Mouse (Mus musculus) liver, embryonic 15.5 days (tissue): ENCODE results near the gene Rif1. TPM values are rescaled to one million over a fixed set of nuclear protein-coding genes. Genes with fewer than 3 reads are reported as not detected.
A peak's percentile ranks its signal among the peaks of the same experiment; 100 is the strongest.
"Not testable (repeated sequence)": the region's sequence is repeated elsewhere in the genome, so short reads cannot be mapped to it uniquely, and the experiment has no call there.

Experiments used
- ATAC-seq: fragments of 200-750 bp; cut with Nextera tagmentation; 2 replicates; pipeline ENCODE4 v1.8.0; 2017; ENCODE audit warnings: moderate number of reproducible peaks, mild to moderate bottlenecking, moderate library complexity; ENCODE audit not compliant: insufficient read depth
- H3K27ac ChIP-seq: fragments of 300-500 bp; sonication (generic); replicated peaks from 2 replicates; pipeline ENCODE4 v1.5.1; 2015; ENCODE audit warnings: mild to moderate bottlenecking, inconsistent platforms
- H3K27me3 ChIP-seq: fragments of 300-500 bp; sonication (generic); 2 replicates; pipeline ENCODE4 v1.6.1; 2015; ENCODE audit warnings: mild to moderate bottlenecking, inconsistent platforms
- H3K36me3 ChIP-seq: fragments of 300-500 bp; sonication (generic); replicated peaks from 2 replicates; pipeline ENCODE4 v1.6.1; 2015; ENCODE audit warnings: moderate library complexity, mild to moderate bottlenecking, inconsistent platforms
- H3K4me1 ChIP-seq: fragments of 300-500 bp; sonication (generic); replicated peaks from 2 replicates; pipeline ENCODE4 v1.6.1; 2015; ENCODE audit warnings: inconsistent platforms
- H3K4me2 ChIP-seq: fragments of 300-500 bp; sonication (generic); 2 replicates; pipeline ENCODE4 v1.6.1; 2015; ENCODE audit warnings: moderate library complexity, mild to moderate bottlenecking, inconsistent platforms
- H3K4me3 ChIP-seq: fragments of 300-500 bp; sonication (generic); replicated peaks from 2 replicates; pipeline ENCODE4 v1.5.1; 2015; ENCODE audit warnings: mild to moderate bottlenecking, inconsistent platforms
- H3K9ac ChIP-seq: fragments of 300-500 bp; sonication (generic); 2 replicates; pipeline ENCODE4 v1.6.1; 2015; ENCODE audit warnings: moderate library complexity, mild to moderate bottlenecking, inconsistent platforms
- H3K9me3 ChIP-seq: fragments of 300-500 bp; sonication (generic); replicated peaks from 2 replicates; pipeline ENCODE4 v1.6.1; 2016; ENCODE audit warnings: inconsistent platforms
- WGBS: fragments of 180-500 bp; shearing (Covaris S2); methylation state at CpG from one replicate; pipeline ENCODE4 v1.1.7; 2015; ENCODE audit warnings: mixed read lengths; ENCODE audit not compliant: insufficient replicate concordance; 5-methylcytosine and 5-hydroxymethylcytosine counted together
- polyA plus RNA-seq: library from polyadenylated mRNA; unstranded; fragments of >200 nt; fragmentation: Nextera tagmentation; extraction: Ambion mirVana; gene quantifications from 2 replicates; pipeline ENCODE4 v1.2.1, GENCODE M21; 2015

Gene Rif1
- polyA plus RNA-seq, 1 experiment from 2014 or later, result 15.4 TPM

DNA sequence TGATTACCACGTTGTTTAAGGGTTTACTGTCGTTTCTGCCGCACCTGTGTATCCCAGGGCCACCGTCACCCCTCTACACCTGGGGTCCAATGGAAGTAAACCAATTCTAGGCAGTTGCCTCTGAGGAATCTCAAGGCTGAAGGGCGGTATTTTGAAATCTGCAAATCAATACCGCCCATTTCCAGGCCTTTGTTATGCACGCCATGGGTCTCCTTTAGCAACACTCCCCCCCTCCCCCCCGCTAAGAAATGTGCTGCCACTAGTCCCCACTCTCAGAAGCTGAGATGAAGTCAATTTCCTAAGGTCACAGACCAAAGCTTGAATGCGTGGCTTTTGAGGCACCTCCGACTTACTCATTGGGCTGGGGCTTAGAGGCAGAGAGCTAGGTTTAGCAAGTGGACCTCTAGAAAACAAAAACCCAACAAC lies 554 bp upstream of the Rif1 start:
- Histone ChIP-seq H3K9me3 (no peaks in the 10 kb centered on the region), H3K4me2 (peak overlapping the region; percentile 82), H3K4me1 (peaks cover 29% of the 10 kb centered on the region), H3K27me3 (peaks cover 6% of the 10 kb centered on the region; the same call in 1 of the 2 replicates), H3K9ac (peak overlapping the region; percentile 96; the same call in 1 of the 2 replicates), H3K27ac (peak overlapping the region; percentile 85; the same call in 1 of the 2 replicates), H3K4me3 (peak overlapping the region; percentile 99), H3K36me3 (peaks cover 24% of the 10 kb centered on the region)
- 16% methylated on average over 10 of the region's 10 CpGs for WGBS
- ATAC-seq, result peak; percentile 1; the same call in 1 of the 2 replicates

DNA sequence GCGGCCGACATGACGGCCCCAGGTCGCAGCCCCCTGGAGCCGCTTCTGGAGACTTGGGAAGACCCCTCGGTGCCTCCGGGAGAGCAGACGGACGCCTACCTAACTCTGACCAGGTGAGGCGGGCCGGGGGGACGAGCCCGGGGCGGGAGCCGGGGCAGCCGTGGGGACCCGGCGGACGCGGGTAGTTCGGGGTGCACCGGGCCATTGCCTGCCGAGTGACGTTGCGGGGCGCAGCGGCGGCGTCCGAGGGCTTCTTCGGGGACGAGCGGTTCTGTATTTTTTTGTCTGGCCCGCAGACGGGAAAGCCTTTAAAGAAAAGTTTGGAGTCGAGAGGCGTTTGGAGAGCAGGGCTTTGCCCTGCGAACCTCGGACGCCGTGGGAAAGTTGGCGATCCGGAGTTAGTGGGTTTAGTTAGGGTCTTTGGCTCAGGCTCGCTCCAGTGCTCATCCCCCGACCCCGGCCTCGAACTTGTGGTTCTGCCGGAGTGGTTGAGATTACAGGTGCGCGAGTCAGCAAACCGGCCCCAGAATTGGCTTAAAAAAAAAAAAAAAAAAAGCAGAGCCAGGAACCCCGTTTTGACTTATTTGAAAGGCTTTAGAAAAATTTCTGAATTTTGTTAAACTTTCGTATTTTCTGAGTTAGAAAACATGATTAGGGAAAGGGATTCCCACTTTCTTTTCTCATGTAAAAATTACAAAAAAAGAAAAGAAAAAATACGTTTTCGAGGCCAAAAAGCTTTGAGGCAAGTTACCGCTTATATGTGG lies 691 bp downstream of the Rif1 start:
- Histone ChIP-seq H3K9ac (peak overlapping the region; percentile 96), H3K9me3 (no peaks in the 10 kb centered on the region), H3K36me3 (peaks cover 35% of the 10 kb centered on the region), H3K4me3 (peak overlapping the region; percentile 99), H3K4me2 (peak overlapping the region; percentile 82), H3K4me1 (peaks cover 29% of the 10 kb centered on the region), H3K27ac (peak overlapping the region; percentile 85), H3K27me3 (peaks cover 6% of the 10 kb centered on the region; the same call in 1 of the 2 replicates)
- under 1% methylated on average over 56 of the region's 56 CpGs for WGBS
- ATAC-seq, result peak; percentile 62

DNA sequence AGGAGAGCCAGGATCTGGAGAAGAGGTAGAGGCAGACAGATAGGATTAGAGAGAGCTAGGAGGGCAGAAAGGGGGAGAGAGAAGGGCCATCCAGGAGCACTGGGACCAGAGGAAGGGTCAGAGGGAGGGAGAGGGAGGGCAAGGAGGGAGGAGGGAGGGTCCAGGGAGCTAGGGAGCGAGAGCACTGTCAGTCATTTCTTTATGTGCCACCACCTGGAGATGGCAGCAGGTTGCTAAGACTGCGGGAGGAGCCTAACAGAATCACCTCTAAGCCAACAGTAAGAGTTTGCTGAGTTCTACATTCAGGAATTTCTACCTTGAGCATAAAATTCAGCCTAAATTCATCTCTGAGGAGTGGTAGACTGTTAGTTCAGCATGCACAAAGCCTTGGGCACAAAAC lies 6.0 kb downstream of the Rif1 start:
- Histone ChIP-seq H3K36me3 (peaks cover 81% of the 10 kb centered on the region), H3K4me3 (no peak overlapping the region), H3K4me1 (peaks cover 20% of the 10 kb centered on the region), H3K27ac (no peak overlapping the region), H3K4me2 (no peak overlapping the region), H3K9me3 (no peaks in the 10 kb centered on the region), H3K27me3 (no peaks in the 10 kb centered on the region), H3K9ac (no peak overlapping the region)
- no peak for ATAC-seq
- WGBS, result 84% methylated on average over 2 of the region's 2 CpGs

DNA sequence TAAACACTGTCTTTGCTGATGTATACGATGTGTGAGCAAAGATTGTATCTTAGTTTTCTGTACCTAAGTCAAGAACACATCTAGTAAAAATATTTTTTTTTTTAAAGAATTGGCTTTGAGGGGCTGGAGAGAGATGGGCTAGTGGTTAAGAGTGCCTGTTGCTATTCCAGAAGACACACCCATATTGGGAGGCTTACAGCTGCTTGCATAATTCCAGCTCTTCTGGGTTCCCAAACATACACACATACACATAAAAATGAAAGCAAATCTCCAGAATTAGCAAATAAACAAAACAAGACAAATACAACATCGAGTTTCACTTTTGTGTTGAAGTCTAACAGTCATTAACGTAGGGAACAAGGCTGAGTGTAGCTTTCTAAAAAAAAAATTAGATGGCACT lies 11.4 kb downstream of the Rif1 start:
- Histone ChIP-seq H3K27ac (no peak overlapping the region), H3K9ac (no peak overlapping the region), H3K27me3 (no peaks in the 10 kb centered on the region), H3K4me2 (no peak overlapping the region), H3K9me3 (no peaks in the 10 kb centered on the region), H3K4me1 (no peaks in the 10 kb centered on the region), H3K4me3 (no peak overlapping the region), H3K36me3 (peaks cover 85% of the 10 kb centered on the region)
- WGBS, result 82% methylated on average over 3 of the region's 3 CpGs
- no peak for ATAC-seq

DNA sequence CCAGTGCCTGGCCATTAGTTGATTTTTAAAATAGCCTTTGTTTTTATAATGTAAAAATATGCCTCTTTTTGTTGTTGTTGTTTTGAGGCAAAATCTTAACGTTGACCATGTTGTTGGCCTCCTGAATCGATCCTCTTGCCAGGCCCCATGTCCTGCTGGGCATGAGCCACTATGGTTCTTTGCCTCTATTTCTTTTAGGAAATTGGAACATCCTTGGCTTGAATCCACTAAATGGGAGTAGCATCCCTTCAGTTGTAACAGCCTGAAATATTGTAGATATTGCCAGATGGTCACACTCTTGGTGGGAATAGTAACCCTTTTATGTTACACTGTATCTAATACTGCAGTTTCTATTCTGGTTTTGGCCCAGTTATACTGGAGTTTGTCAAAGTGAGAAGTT lies 11.9 kb downstream of the Rif1 start:
- WGBS, result 84% methylated on average over 2 of the region's 2 CpGs
- no peak overlapping the region for H3K27ac ChIP-seq
- no peaks in the 10 kb centered on the region for H3K9me3 ChIP-seq
- H3K36me3 ChIP-seq, result peaks cover 84% of the 10 kb centered on the region
- H3K4me1 ChIP-seq, result no peaks in the 10 kb centered on the region
- no peak for ATAC-seq
- no peak overlapping the region for H3K9ac ChIP-seq
- no peaks in the 10 kb centered on the region for H3K27me3 ChIP-seq
- no peak overlapping the region for H3K4me3 ChIP-seq
- no peak overlapping the region for H3K4me2 ChIP-seq

DNA sequence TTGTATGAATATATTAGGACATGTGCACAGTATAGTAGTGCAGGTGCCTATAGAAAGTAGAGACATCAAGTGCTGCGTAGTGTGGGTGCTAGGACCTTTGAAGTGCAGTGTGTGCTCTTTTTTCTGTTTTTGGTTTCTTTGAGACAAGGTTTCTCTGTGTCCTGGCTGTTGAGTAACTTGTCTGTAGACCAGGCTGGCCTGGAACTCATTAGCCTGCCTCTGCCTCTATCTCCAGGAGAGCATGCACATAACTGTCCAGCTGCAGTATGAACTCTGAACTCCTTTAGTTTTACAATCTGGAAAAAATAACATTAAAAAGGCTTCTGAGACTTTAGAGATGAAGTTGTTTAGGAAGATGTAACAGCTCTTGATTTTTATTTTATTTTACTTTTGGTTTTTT lies 41.5 kb downstream of the Rif1 start:
- no peak overlapping the region for H3K27ac ChIP-seq
- H3K4me1 ChIP-seq, result no peaks in the 10 kb centered on the region
- H3K9me3 ChIP-seq, result no peaks in the 10 kb centered on the region
- H3K4me2 ChIP-seq, result no peak overlapping the region
- 82% methylated on average over 1 of the region's 1 CpGs for WGBS
- H3K4me3 ChIP-seq, result no peak overlapping the region
- H3K9ac ChIP-seq, result no peak overlapping the region
- ATAC-seq, result no peak
- peaks cover 91% of the 10 kb centered on the region for H3K36me3 ChIP-seq
- no peaks in the 10 kb centered on the region for H3K27me3 ChIP-seq

DNA sequence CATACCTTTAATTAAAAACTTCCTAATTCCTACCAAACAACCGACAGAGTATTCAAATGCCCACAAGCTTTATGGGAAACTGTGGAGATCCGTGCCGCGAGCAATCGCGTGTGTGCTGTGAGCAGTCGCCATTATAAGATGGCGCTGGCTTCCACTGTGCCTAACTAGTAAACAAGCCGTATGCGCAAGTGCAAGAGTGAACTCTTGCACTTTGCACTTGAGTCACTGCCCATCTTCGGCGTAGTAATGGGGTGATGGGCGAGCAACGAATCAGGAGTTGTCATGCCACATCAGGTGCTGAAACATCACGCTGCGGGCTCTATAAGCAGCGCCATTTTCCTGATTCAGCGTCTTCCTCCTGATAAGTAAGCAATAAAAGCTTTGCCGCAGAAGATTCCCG lies 58.7 kb downstream of the Rif1 start:
- H3K4me1 ChIP-seq, H3K9ac ChIP-seq, H3K4me3 ChIP-seq, H3K27me3 ChIP-seq, ATAC-seq, H3K4me2 ChIP-seq, H3K9me3 ChIP-seq, H3K27ac ChIP-seq: not testable (repeated sequence)
- 90% methylated on average over 20 of the region's 20 CpGs for WGBS
- H3K36me3 ChIP-seq, result peaks cover 21% of the 10 kb centered on the region

DNA sequence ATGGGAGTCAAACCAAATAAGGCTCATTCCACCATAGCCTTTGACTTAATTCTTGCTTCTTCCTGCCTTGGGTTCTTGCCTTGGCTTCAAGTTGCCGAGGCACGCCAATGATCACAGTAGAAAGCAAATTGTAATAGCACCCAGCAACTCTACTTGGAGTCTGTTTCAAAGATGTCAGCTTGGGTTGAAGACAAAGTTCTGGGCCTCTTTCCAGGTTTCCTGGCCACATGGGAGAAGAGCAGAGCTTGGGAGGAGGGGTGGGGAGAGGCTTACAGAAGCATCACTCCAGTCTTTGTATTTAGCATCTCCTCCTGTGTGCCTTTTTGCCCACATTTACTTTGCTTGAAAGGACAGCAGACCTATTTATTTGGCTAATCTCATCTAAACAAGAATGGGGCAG lies 60.7 kb downstream of the Rif1 start:
- no peak overlapping the region for H3K4me2 ChIP-seq
- no peaks in the 10 kb centered on the region for H3K27me3 ChIP-seq
- no peak overlapping the region for H3K4me3 ChIP-seq
- no peak for ATAC-seq
- no peaks in the 10 kb centered on the region for H3K4me1 ChIP-seq
- H3K9me3 ChIP-seq, result no peaks in the 10 kb centered on the region
- H3K27ac ChIP-seq, result no peak overlapping the region
- WGBS, result 82% methylated on average over 2 of the region's 2 CpGs
- peaks cover 18% of the 10 kb centered on the region for H3K36me3 ChIP-seq
- no peak overlapping the region for H3K9ac ChIP-seq

DNA sequence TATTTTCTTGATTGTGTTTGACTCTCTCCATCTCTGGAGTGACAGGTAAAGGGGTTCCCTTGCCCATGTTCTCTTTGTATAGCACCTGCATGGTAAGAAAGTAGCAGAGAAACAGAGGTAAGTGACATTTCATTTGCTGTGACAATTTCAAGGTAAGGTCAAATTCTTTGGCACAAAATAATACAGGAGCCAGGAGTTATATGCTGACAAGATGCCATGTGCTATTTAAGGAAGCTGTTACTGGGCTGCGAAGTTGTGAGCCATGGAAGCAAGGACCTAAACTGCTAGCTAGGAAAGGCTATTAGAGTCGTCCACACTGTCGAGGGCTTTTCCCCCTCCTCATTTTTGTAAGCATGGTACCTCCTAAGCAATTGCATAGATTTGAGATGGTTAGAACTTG lies 80.4 kb downstream of the Rif1 start:
- H3K4me2 ChIP-seq, result no peak overlapping the region
- H3K4me1 ChIP-seq, result no peaks in the 10 kb centered on the region
- no peak for ATAC-seq
- H3K9ac ChIP-seq, result no peak overlapping the region
- WGBS, result 60% methylated on average over 3 of the region's 3 CpGs
- H3K4me3 ChIP-seq, result no peak overlapping the region
- H3K27me3 ChIP-seq, result no peaks in the 10 kb centered on the region
- H3K27ac ChIP-seq, result no peak overlapping the region
- no peaks in the 10 kb centered on the region for H3K36me3 ChIP-seq
- no peaks in the 10 kb centered on the region for H3K9me3 ChIP-seq

DNA sequence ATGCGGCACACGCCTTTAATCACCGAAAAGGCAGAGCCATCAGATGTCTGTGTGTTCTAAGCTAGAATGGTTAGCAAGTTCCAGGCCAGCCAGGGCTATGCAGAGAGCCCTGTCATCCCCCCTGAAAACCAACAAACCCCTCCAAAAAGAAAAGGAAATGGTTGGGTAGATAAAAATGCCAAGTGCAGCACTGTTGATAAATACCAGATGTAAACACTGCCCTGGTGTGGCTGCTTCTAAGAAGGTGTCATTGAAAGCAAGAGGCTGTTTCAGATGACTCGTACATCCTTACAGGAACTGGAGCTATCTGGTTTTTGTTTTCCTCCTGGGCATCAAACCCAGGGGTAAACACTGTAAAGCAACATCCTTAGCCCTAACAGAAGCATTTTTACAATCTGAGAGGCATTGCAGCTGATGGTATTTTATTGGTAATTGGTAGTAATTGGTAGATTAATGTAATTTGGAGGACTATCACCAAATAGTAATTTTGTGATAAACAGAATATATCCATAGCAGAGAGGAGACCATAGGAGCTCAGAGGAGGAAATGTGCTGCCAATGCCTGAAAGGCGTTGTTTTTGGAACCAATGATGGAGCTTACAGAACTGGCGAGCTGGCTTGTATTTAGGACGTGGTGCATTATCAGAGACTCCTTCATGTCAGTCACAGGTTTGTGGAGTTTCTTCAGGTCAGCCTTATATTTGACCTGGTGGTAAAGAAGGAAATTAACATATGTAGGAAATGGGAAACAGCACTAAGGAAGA lies 96.8 kb downstream of the Rif1 start:
- Histone ChIP-seq H3K36me3 (no peaks in the 10 kb centered on the region), H3K27me3 (no peaks in the 10 kb centered on the region), H3K9me3 (no peaks in the 10 kb centered on the region), H3K4me1 (no peaks in the 10 kb centered on the region), H3K4me3 (no peak overlapping the region), H3K4me2 (no peak overlapping the region), H3K9ac (no peak overlapping the region), H3K27ac (no peak overlapping the region)
- no peak for ATAC-seq
- 52% methylated on average over 7 of the region's 7 CpGs for WGBS
